Mouse (Mus musculus) Patski (cell line): ENCODE measurements around the gene Timm50. TPM values are rescaled to one million over a fixed set of nuclear protein-coding genes. Genes with fewer than 3 reads are reported as not detected.

Experiments
- ATAC-seq: fragments of 100-300 bp; one replicate; pipeline ENCODE4 v1.8.0; 2021
- CTCF ChIA-PET: fragments of 350-600 bp; sonication (Branson Sonifier 250); formaldehyde crosslinking; loops from one replicate; lab custom pipeline; 2022; ENCODE audit warnings: inconsistent platforms; lab: Charles Lee
- POLR2A ChIA-PET: fragments of 350-600 bp; sonication (Branson Sonifier 250); formaldehyde crosslinking; loops from one replicate; lab custom pipeline; 2022; ENCODE audit warnings: antibody characterized with exemption, inconsistent platforms; lab: Charles Lee
- DNase-seq: peaks from one replicate; pipeline ENCODE4 v3.0.0-alpha.2; 2011; ENCODE audit warnings: low read depth, low spot score
- H3K27me3 ChIP-seq: fragments of 371-371 bp; one replicate; pipeline ENCODE4 v1.5.1; 2021
- CTCF ChIP-seq: fragments of 100-300 bp; IDR thresholded peaks from one replicate; pipeline ENCODE4 v1.5.1; 2021
- in situ Hi-C: fragments of 300-500 bp; cut with MboI; formaldehyde crosslinking; loops from 3 replicates; pipeline ENCODE4 v1.11.1; 2018; ENCODE audit warnings: low pct_unique_long_range_greater_than_20kb, mixed read lengths
- polyA plus RNA-seq: library from polyadenylated mRNA; unstranded; gene quantifications from one replicate; pipeline ENCODE4 v1.2.3, GENCODE M21; 2021

The Timm50 gene
- polyA plus RNA-seq, 1 experiment from 2014 or later: 61.7 TPM

DNA sequence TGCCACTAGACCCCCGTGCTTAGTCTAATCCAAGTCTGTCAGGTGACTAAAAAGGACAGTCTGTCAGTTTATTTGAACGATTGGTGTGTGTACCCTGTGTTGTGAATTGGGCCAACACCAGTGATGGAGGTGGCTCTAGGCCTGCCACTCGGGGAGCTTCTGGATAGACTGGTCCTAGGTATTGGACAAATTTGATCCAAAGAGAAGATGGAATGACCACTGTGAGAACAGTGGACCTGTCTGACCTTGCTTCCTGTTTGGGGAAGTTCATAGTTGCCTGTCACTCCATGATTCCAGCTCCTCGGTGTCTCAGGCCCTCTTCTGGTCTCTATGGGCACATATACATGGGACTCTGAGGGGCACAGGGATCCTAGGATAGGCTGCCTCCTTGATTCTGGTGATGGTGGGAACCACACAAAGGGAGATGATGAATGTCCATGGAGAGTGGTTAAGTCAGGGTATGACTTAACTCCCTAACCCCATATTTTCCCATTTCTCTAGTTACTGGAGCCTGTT is 39.9 kb upstream of the Timm50 start:
- no peak for DNase-seq
- TF ChIP-seq CTCF: no peak
- ChIA-PET POLR2A (interaction anchor here (1.4 to 2.2 kb wide), 2 partner anchors 17 to 30 kb away, joined by 3 to 7 read pairs; no protein-coding TSS in a partner anchor), CTCF (interaction anchor here (0.7 to 1.0 kb wide), 2 partner anchors 24 to 28 kb away, joined by 3 read pairs; partner anchors contain the start of gene Zfp36)
- H3K27me3 ChIP-seq: no peaks in the 10 kb centered on the region
- in situ Hi-C loops: no loop called here
- no peak for ATAC-seq

DNA sequence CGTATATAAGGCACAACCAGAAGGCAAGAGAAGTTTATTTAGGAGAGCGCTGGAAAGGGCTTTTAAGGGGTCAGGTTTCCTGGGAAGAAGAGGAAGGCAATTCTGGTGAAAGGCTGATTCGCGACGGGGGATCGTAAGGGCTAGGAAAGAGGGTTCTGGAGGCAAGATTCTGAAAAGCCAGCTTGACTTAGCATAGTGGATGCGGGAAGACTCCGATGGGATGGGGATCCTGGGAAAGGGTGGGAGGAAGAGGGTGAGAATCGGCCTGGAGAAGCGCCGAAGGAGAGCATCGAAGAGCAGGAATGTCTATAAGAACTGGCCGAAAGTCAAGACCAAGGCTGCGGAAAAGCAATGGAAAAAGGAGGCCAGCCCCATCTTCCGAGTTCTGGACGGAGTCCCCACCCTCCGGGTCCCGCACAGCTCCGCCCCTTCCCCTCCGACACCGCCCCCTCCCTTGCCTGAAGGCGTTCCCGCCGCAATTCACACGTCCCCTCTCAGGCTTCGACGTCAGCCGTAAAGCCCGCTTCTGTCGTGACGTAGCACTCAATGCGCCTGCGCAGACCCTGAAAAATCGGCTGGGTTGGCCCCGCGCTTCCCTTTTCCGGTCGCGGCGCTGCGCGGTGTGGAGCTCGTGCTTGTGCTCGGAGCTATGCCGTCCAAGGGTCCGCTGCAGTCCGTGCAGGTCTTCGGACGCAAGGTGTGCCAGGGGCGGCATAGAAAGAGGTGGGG is 38.4 kb upstream of the Timm50 start, which contains the start of gene Rps16:
Gene Rps16, plus strand, starts transcription at position 498 of the 729 bp plus-strand sequence.
- TF ChIP-seq CTCF: no peak
- H3K27me3 ChIP-seq: no peaks in the 10 kb centered on the region
- ChIA-PET CTCF (interaction anchor here (1.0 kb wide), 1 partner anchor 36 kb away, joined by 3 read pairs; no protein-coding TSS in a partner anchor), POLR2A (interaction anchor here (1.0 to 2.2 kb wide), 2 partner anchors 25 to 32 kb away, joined by 6 to 7 read pairs; no protein-coding TSS in a partner anchor)
- in situ Hi-C loops: no loop called here
- ATAC-seq (peak; percentile 51), DNase-seq (peak; percentile 88)

DNA sequence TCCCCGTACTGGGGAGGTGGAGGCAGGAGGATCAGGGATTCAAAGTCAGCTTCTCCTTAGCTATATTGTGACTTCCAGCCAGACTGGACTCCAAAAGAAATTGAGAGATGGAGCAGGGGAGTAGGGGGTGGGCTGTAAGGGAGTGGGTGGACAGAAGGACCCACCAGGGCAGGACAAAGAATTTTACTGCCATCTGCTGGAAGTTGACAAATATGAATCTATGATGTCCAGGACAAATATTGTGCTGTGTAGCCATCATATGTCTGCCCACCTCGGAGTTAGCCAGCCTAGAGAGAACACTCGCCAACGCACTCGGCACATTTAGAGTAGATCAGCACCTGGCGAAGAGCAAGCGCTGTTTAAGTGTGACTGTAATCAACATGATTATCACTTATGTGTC is 36.7 kb upstream of the Timm50 start:
- no peaks in the 10 kb centered on the region for H3K27me3 ChIP-seq
- ChIA-PET POLR2A (no interaction called here), CTCF (interaction anchor here (1.4 to 2.0 kb wide), 2 partner anchors 9 to 30 kb away, joined by 5 to 8 read pairs; no protein-coding TSS in a partner anchor)
- peak; percentile 47 for TF ChIP-seq CTCF
- in situ Hi-C loops: no loop called here
- DNase-seq: no peak
- ATAC-seq: peak; percentile 7

DNA sequence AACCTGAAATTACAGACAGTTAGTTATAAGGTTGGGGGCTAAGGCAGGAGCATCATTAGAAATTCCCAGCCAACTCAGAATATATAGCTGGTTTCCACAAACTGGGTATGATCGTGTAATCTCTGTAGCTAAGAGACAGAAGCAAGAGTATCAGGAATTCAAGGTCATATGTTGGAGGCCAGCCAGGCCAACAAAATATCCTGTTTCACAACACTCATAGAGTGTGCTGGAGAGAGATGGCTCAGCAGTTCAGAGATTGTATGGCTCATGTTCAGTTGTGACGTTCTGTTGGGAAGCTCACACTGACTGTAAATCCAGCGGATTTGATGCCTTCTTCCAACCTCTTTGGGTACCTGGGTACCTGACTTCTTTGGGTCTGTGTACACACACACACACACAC is 35.9 kb upstream of the Timm50 start:
- ChIA-PET CTCF (interaction anchor here (1.4 kb wide), 1 partner anchor 31 kb away, joined by 5 read pairs; no protein-coding TSS in a partner anchor), POLR2A (no interaction called here)
- TF ChIP-seq CTCF: no peak
- ATAC-seq (no peak), DNase-seq (no peak)
- in situ Hi-C loops: no loop called here
- H3K27me3 ChIP-seq: no peaks in the 10 kb centered on the region

DNA sequence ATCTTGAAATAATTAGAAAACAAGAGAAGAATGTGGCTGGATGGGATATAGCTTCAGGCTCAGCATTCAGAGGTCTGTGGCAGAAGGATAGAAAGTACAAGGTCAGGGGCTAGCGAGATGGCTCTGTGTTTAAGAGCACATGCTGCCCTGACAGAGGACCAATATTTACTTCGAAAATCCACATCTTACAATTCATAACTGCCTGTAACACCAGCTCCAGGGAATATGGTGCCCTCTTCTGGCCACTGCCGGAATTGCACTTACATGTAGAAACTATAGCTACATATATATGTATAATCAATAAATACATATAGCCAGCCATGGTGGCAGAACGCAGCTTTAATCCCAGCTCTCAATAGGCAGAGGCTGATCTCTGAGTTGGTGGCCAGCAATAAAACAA is 32.8 kb upstream of the Timm50 start:
- DNase-seq: no peak
- ChIA-PET CTCF (interaction anchor here (0.7 to 2.0 kb wide), 17 partner anchors 9 to 252 kb away, joined by 3 to 14 read pairs (median 4); partner anchors contain the start of gene Eid2b), POLR2A (no interaction called here)
- H3K27me3 ChIP-seq: no peaks in the 10 kb centered on the region
- no peak for ATAC-seq
- peak; percentile 75 for TF ChIP-seq CTCF
- in situ Hi-C loops: no loop called here

DNA sequence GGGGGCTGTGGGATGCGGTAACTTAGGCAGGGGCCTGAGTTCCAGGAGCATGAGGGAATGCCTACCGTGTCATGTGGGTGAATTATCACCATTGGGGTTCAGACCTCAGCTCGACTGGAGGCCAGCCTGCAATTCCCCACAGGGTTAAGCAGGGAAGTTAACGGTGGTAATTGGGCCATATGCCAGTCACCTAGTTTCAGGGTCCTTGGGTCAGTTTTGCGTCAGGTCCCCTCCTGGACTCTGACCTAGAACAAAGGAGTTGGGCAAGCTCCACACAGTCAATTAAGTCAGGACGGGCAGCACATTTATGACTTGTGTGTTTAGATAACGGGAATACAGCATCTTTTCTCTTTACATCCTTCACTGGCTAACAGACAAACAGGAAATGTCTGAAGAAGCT is 29.5 kb upstream of the Timm50 start:
- no peak for DNase-seq
- ChIA-PET CTCF (no interaction called here), POLR2A (no interaction called here)
- H3K27me3 ChIP-seq: no peaks in the 10 kb centered on the region
- in situ Hi-C loops: no loop called here
- no peak for ATAC-seq
- no peak for TF ChIP-seq CTCF

DNA sequence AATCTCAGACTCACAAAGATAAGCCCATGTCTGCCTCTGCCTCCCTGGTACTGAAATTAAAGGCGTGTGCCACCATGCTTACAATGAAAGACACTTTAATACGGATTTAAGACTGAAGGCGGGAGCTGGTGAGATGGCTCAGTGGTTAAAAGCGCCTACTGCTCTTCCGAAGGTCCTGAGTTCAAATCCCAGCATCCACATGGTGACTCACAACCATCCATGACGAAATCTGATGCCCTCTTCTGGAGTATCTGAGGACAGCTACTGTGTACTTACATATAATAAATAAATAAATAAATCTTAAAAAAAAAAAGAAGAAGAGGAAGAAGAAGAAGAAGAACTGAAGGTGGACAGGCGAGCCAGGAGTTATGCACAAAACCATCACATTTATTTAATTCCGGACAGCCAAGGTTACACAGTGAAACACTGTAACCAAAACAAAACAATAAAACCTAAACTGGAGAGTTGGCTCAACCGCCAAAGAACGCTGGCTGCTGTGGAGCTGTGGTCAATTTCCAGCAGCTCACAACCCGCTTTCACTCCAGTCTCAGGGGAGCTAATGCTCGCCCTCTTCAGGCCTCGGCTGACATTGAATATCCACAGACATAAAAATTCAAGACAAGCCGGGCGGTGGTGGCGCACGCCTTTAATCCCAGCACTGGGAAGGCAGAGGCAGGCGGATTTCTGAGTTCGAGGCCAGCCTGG is 27.5 kb upstream of the Timm50 start:
- ChIA-PET CTCF (interaction anchor here (0.7 to 2.2 kb wide), 6 partner anchors 13 to 53 kb away, joined by 3 to 7 read pairs (median 4); partner anchors contain the start of genes Med29 and Paf1), POLR2A (no interaction called here)
- peak; percentile 51 for TF ChIP-seq CTCF
- H3K27me3 ChIP-seq: no peaks in the 10 kb centered on the region
- peak; percentile 55 for DNase-seq
- ATAC-seq: peak; percentile 32
- in situ Hi-C loops: no loop called here

DNA sequence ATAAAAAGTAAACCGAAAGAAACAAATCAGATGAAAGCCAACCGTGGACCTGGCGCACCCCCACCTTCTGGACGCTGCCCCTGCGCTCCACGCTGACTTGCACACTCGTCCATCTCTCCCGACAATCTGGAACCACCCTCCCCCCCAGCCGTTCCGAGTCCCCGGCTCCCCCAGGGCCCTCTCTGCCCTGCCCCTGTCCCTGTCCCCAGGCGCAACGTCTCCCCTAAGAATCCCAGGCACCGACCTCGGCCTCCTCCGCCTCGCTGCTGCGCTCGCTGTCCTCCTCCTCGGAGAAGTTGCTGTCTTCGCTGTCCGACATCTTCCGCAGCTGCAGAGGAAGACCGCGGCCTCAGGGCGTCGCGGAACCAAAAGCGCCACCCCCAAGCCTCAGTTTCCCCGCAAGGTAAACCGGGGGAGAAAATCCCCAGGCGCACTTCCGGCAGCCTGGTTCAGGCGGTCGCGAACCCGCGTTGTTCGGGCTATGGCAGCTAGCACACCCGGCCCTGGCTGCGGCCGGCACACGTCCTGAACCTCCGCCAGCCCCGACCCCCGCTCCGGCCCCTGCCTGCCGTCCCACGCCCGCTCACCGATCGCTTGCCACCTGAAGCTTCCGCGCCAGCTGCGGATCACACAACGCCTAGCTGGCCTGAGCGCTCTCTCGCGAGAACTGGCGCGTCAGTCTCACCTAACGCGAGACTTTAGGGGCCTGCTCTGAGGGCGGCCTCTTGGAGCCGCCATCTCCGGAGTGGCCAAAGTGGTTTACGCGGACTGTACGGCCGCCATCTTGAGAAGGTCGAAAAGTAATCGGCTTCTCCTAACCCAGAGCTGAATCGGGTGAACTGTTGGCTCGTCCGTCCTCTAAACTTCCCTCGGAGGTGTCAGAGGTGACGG is 26.5 kb upstream of the Timm50 start, which contains the start of gene Supt5:
Gene Supt5, minus strand, starts transcription at position 639 of the 891 bp plus-strand sequence.
- in situ Hi-C loops: no loop called here
- CTCF ChIA-PET: interaction anchor here (1.2 to 2.2 kb wide), 3 partner anchors 16 to 54 kb away, joined by 4 to 7 read pairs (median 4); partner anchors contain the start of genes Med29 and Paf1
- no peak for TF ChIP-seq CTCF
- POLR2A ChIA-PET: no interaction called here
- no peaks in the 10 kb centered on the region for H3K27me3 ChIP-seq
- ATAC-seq: peak; percentile 91
- DNase-seq: peak; percentile 94

DNA sequence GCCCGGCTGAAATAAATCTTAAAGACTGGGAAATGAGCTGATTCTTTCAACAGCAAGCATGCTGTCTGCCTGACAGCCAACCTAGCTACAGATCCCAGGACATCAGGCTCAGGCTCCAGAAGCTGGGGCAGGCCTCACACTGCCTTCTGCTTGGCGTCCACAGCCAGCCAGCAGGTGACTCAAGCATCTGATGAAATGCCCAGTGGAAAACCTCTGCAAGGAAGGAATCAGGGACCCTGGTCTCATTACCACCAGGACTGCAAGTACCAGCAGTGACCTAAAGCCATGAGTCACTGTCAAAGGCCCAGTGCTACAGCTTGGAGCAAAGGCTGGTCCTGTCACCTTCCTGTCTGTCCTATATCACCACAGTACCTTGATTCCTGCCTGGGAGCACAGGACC is 23.6 kb upstream of the Timm50 start:
- DNase-seq (no peak), ATAC-seq (no peak)
- POLR2A ChIA-PET: interaction anchor here (1.1 kb wide), 1 partner anchor 22 kb away, joined by 3 read pairs; no protein-coding TSS in a partner anchor
- H3K27me3 ChIP-seq: no peaks in the 10 kb centered on the region
- TF ChIP-seq CTCF: no peak
- CTCF ChIA-PET: interaction anchor here (1.6 to 1.7 kb wide), 2 partner anchors 9 kb away, joined by 6 to 7 read pairs; no protein-coding TSS in a partner anchor
- in situ Hi-C loops: no loop called here
